Mouse (Mus musculus): Measurements from ENCODE around the gene Unc79. TPM values are rescaled to one million over a fixed set of nuclear protein-coding genes. Genes with fewer than 3 reads are reported as not detected.

Unc79 gene
- total RNA-seq (2022) = 10 to 100 TPM; 49.8 to 60.2 (median 56.0) TPM

- DNase-seq (ENCODE audit: low spot score in 2 of 2) = peak; percentile 73 to 86
Observed at GRCm38 (mm10) chr12:102948778-102949394, at the start of gene Unc79. Gene Unc79, plus strand, starts transcription at chr12:102948859.

- no peak for DNase-seq (ENCODE audit: low spot score in 2 of 2)
Observed at GRCm38 (mm10) chr12:102899091-102899490, 49.6 kb upstream of the Unc79 start, which contains the start of gene Cox8c. Gene Cox8c, plus strand, starts transcription at chr12:102899316.

- DNase-seq (ENCODE audit: low spot score in 2 of 2) = no peak
Observed at GRCm38 (mm10) chr12:102908191-102908590, 40.5 kb upstream of the Unc79 start.

GRCm38 (mm10) chr12:102916073-102916472 lies 32.6 kb upstream of the Unc79 start:
- no peak for DNase-seq (ENCODE audit: low spot score in 2 of 2)

DNA sequence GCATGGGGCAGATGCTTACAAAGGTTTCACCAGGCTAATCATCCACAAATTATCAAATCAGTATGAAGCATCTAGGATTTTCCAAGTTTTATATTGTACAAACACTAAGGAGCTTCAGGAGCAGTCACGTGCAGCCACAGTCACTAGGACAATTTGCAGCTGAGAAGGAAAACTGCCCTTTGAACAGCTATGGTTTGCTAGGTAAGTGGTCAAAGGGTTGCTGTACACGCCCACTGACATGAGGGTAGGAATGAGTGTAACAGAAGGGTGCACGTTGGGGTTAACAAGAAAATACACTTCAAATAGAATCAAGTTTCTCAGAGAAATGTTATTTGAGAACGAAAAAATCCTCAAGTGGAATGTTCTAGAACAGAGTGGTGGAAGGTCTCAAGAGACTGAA lies 18.9 kb upstream of the Unc79 start:
- DNase-seq (ENCODE audit: low spot score in 2 of 2) = no peak

GRCm38 (mm10) chr12:102930335-102930734 lies 18.3 kb upstream of the Unc79 start:
- DNase-seq (ENCODE audit: low spot score in 2 of 2) = no peak

GRCm38 (mm10) chr12:102930789-102931188 lies 17.9 kb upstream of the Unc79 start:
- no peak for DNase-seq (ENCODE audit: low spot score in 2 of 2)

DNA sequence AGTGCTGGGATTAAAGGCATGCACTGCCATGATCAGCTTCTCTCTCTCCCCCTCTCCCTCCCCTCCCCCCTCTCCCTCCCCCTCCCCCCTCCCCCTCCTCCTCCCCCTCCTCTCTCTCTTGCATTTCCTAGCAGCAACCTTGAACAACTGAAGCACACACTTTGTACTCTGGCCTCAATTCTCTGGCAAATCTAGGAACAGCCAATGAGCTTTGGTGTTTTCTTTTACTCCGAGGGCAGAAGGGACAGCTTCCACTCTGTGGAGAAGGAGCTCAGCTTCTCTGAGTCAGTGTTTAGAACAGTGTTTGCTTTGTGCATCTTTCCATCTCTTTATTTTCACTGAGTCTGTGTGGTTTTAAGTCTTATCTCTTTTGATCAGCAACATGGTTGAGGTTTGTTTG lies 12.8 kb upstream of the Unc79 start:
- DNase-seq (ENCODE audit: low spot score in 2 of 2) = no peak

GRCm38 (mm10) chr12:102945571-102945970 lies 3.1 kb upstream of the Unc79 start:
- no peak for DNase-seq (ENCODE audit: low spot score in 2 of 2)

- no peak for DNase-seq (ENCODE audit: low spot score in 2 of 2)
Observed at GRCm38 (mm10) chr12:102947826-102948225, 833 bp upstream of the Unc79 start.

GRCm38 (mm10) chr12:102949395-102950208 lies 943 bp downstream of the Unc79 start:
- peak; percentile 47 to 76 for DNase-seq (ENCODE audit: low spot score in 2 of 2)

DNA sequence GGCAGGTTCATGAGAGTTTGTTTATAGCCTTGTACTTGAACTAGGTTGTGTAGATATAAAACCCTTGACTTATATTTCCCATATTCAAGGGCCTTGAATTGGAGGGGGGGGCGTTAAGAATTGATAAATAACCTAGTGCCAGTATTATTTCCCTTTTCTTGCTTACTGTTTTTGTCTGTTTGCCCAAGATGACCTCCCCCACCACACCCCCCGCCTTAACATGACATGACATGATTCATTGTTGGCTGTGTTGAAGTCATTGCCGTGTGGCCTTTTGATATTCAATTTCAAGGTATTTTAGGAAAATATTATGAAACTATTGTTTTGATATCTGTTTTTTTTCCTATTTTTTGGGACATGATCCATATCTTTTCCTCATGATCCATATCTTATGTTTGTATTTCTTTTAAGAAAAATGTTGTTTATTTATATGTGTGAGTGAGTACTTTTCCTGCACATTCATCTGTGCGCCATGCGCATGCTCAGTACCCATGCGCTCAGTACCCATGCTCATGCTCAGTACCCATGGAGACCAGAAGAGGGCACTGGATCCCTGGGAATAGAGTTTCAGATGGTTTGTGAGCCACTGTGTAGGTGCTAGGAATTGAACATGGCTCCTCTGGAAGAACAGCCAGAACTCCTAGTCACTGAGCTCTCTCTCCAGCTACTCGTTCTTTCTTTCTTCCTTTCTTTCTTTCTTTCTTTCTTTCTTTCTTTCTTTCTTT lies 11.6 kb downstream of the Unc79 start:
- no peak for DNase-seq (ENCODE audit: low spot score in 2 of 2)

DNA sequence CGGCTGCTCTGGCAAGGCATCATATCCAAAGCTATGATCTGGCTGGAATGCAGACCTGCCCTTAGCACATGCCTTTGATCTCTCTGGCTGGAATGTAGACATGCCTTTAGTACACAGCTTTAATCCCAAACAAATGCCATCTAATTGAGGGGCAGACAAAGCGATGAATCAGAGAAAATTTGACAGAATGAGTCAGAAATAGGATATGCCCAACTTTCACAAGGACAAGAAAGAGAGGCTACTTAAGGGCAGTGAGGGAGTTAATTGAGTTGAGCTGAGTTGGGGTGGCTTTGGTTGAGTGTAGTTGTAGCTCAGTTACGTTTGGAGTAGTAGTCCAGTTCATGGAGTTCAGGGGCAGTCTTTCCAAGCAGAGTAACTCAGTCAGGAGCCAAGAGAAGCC lies 12.4 kb downstream of the Unc79 start:
- no peak for DNase-seq (ENCODE audit: low spot score in 2 of 2)

GRCm38 (mm10) chr12:102964486-102964885 lies 15.8 kb downstream of the Unc79 start:
- no peak for DNase-seq (ENCODE audit: low spot score in 2 of 2)

GRCm38 (mm10) chr12:102980584-102980983 lies 31.9 kb downstream of the Unc79 start:
- no peak for DNase-seq (ENCODE audit: low spot score in 2 of 2)

DNA sequence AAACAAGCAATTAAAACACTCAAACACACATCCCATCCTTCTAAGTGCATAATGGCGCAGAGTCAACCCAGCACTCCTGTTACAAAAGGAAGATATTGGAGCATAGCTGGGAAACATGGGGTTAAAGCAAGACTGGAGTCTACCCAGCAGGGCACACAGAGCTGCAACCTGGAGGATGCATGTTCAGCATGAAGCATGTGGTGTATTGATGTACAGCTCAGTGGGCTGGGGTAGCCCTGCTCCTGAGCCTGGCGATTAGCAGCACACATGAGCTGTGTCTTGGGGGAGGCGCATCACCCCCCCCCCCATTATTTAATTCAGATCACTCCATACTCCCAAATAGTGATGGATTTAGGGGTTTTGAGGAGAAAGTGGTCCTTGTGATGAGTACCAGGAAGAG lies 32.9 kb downstream of the Unc79 start:
- no peak for DNase-seq (ENCODE audit: low spot score in 2 of 2)

GRCm38 (mm10) chr12:102985401-102985800 lies 36.7 kb downstream of the Unc79 start:
- no peak for DNase-seq (ENCODE audit: low spot score in 2 of 2)

DNA sequence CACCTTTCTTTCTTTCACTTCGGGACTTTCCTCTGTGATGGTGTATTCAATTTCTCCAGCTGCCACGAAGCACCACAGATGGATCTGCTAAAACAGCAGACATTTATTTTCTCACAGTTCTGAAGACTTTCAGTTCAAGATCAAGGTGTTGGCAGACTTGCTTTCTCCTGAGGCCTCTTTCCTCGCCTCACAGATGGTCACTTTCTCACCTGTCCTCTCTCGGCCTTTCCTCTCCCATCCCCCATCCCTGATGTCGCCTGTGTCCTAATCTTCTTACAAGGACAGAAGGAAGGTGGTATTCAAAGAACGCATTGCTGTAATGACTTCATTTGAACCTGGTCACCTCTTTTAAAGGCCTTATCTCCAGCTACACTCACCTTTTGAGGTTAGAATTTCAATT lies 39.1 kb downstream of the Unc79 start:
- no peak for DNase-seq (ENCODE audit: low spot score in 2 of 2)

DNA sequence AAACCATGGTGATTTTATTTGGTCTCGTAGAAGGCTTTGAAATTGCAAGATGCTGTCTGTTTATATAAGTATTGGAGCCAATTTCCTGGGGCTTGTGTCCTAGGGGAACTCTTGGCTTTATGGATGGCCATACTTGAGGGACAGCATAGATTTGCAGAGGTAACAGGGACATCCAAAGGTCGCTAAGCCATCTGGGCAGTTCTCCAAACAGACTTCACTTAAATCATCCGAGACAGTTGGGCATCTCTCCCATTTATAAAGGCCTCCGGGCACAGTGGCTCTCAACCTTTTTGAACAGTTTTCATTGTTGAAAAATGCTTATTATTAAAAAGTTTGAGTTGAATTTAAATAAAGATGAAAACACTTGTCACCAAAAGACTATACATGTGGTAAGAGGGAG lies 59.8 kb downstream of the Unc79 start:
- no peak for DNase-seq (ENCODE audit: low spot score in 2 of 2)

DNA sequence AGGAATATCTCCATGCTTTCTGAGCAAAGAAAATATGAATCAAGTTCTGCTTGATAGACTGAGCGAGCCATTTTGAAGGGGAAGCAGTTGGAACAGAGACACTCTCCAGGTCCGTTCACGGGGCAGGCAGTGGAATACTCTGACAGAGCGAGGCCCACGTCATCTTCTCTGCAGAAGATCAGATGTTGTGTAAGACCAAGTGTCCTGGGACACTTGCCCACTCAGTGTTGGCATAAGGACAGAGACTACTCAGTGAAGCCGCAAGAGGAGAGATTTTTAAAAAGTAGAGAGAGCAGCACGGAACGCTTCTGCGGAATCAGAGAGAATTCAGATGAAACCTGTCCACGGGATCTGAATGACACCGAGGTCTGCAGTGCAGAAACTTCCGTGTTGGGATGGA lies 69.5 kb downstream of the Unc79 start:
- no peak for DNase-seq (ENCODE audit: low spot score in 2 of 2)

GRCm38 (mm10) chr12:103036692-103037091 lies 88.0 kb downstream of the Unc79 start:
- DNase-seq (ENCODE audit: low spot score in 2 of 2) = no peak

DNA sequence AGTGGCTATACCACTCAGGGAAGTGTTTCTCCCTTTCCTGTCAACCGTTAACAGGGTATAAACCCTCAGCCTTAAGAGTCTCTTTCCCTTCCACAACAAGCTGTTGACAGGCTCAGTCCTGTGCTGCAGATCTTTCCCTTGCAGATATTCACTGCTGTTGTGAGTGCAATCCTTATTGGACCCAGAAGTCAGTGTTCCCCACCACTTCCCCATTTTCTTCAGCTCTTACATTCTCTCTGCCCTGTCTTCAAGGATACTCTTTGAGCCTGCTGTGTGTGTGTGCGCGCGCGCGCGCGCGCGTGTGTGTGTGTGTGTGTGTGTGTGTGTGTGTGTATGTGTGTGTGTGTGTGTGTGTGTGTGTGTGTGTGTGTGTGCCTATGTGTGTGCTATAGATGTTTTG lies 90.7 kb downstream of the Unc79 start:
- no peak for DNase-seq (ENCODE audit: low spot score in 2 of 2)
